Mouse (Mus musculus) urinary bladder, postnatal 36 days (tissue): ENCODE data around the gene Tlk2.
A peak's percentile ranks its signal among the peaks of the same experiment; 100 is the strongest.

Source experiments
- DNase-seq, 2 experiments: peaks; one replicate each; pipeline ENCODE4 v3.0.0; 2022; ENCODE audit warnings: low spot score in 2 of 2, mixed read lengths in 1 of 2

Gene Tlk2

GRCm38 (mm10) chr11:105164516-105165510 lies 13.8 kb upstream of the Tlk2 start:
- no peak for DNase-seq

- no peak for DNase-seq
These were observed 11.8 kb upstream of the Tlk2 start for GRCm38 (mm10) chr11:105166780-105167179.

GRCm38 (mm10) chr11:105179523-105179922 lies 916 bp downstream of the Tlk2 start:
- no peak for DNase-seq

GRCm38 (mm10) chr11:105180471-105181091 lies 2.0 kb downstream of the Tlk2 start:
- peak; percentile 33 to 35 for DNase-seq

GRCm38 (mm10) chr11:105181126-105181637 lies 2.6 kb downstream of the Tlk2 start:
- peak; percentile 78 to 88 for DNase-seq

- peak; percentile 26 to 53 for DNase-seq
These were observed 3.3 kb downstream of the Tlk2 start for GRCm38 (mm10) chr11:105181689-105182460.

- no peak for DNase-seq
These were observed 3.9 kb downstream of the Tlk2 start for GRCm38 (mm10) chr11:105182461-105182855.

GRCm38 (mm10) chr11:105184678-105185077 lies 6.1 kb downstream of the Tlk2 start:
- no peak for DNase-seq

- DNase-seq: no peak
These were observed 13.6 kb downstream of the Tlk2 start for GRCm38 (mm10) chr11:105192186-105192585.

- DNase-seq: no peak
These were observed 18.5 kb downstream of the Tlk2 start for GRCm38 (mm10) chr11:105196893-105197662.

- DNase-seq: no peak
These were observed 23.8 kb downstream of the Tlk2 start for GRCm38 (mm10) chr11:105202403-105202802.

- no peak for DNase-seq
These were observed 31.4 kb downstream of the Tlk2 start for GRCm38 (mm10) chr11:105210007-105210406.

GRCm38 (mm10) chr11:105214257-105214656 lies 35.6 kb downstream of the Tlk2 start:
- DNase-seq: no peak

GRCm38 (mm10) chr11:105217771-105218170 lies 39.2 kb downstream of the Tlk2 start:
- DNase-seq: no peak

GRCm38 (mm10) chr11:105234501-105234900 lies 55.9 kb downstream of the Tlk2 start:
- DNase-seq: no peak

GRCm38 (mm10) chr11:105240991-105241390 lies 62.4 kb downstream of the Tlk2 start:
- DNase-seq: no peak

GRCm38 (mm10) chr11:105246369-105246768 lies 67.8 kb downstream of the Tlk2 start:
- no peak for DNase-seq

- no peak for DNase-seq
These were observed 68.2 kb downstream of the Tlk2 start for GRCm38 (mm10) chr11:105246785-105247184.

GRCm38 (mm10) chr11:105247321-105247720 lies 68.7 kb downstream of the Tlk2 start:
- no peak for DNase-seq

GRCm38 (mm10) chr11:105259733-105260132 lies 81.1 kb downstream of the Tlk2 start:
- DNase-seq: no peak

GRCm38 (mm10) chr11:105261116-105261515 lies 82.5 kb downstream of the Tlk2 start:
- no peak for DNase-seq
